Mouse (Mus musculus) spleen, postnatal 10 days (tissue): ENCODE results near the gene Atg10.

Source experiments
- DNase-seq, 2 experiments: peaks; one replicate each; pipeline ENCODE4 v3.0.0; 2021 to 2022; ENCODE audit warnings: low spot score in 2 of 2

Atg10 gene

GRCm38 (mm10) chr13:91175347-91175746 is 48.4 kb downstream of the Atg10 start:
- DNase-seq, result no peak

DNA sequence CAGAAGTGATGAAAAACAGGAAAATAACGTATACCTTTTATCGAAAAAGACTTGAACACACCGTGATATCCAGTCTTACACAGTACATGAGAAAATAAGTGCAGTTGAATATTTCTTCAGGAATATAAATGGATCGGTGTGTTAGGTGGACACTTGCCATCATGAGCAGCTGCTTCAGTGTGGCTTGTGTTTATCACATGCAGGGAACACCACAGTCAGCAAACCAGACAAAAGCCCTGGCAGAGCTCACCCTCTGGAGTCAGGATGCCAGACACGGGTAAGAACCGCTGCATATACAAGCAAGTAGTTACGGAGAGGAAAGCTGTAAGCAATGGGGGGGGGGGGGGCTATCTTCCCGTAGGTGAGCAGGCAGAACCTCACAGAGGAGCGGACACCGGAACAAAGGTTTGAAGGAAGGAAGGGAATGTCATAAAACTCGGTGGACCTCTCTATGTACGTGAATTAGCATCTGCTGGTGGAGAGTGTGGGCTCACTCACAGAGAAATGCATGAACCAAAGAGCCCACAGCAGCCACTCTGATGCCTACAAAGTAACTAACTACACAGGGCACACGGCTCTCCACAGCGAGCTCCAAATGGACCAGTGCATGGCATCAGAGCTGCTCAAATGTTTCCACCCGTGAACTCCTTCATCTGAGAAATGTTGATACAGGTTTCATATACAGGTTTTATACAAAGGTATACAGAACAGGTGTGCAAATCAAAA is 51.8 kb downstream of the Atg10 start:
- no peak for DNase-seq

DNA sequence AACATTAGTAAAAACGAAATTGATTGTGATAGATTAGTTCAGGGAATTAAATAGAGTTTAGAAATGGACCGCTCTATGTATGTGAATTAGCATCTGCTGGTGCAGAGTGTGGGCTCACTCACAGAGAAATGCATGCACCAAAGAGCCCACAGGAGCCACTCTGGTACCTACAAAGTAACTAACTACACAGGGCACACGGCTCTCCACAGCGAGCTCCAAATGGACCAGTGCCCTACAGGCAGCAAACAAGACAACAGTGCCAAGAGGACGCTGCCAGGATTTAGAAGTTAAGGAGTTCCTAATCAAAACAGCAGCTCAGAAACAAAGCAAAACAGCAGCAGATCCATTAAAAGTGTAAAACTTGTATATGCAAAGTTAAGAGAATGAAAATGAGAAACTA is 52.6 kb downstream of the Atg10 start:
- DNase-seq, result no peak

GRCm38 (mm10) chr13:91169529-91170319 is 54.0 kb downstream of the Atg10 start:
- no peak for DNase-seq

- no peak for DNase-seq
These were observed 55.3 kb downstream of the Atg10 start for GRCm38 (mm10) chr13:91168486-91168885.

GRCm38 (mm10) chr13:91167561-91167960 is 56.2 kb downstream of the Atg10 start:
- DNase-seq, result no peak

DNA sequence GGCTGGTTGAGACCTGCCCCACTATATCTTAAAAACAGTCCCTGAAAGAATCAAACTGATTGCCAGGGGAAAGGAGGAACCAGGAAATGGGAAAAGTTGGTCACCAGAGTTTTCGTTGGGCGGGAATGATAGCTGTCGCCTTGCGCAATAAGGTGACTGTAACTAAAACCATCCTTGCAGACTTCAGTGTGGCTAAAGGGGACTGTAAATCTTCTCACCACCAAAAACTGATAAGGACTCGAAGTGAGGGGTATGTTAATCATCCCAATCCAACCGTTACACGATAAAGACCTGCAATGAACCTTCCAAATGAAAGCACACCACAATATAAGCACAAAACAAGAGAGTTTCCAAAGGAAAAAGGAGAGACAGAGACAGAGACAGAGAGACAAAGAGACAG is 57.5 kb downstream of the Atg10 start:
- DNase-seq, result no peak

DNA sequence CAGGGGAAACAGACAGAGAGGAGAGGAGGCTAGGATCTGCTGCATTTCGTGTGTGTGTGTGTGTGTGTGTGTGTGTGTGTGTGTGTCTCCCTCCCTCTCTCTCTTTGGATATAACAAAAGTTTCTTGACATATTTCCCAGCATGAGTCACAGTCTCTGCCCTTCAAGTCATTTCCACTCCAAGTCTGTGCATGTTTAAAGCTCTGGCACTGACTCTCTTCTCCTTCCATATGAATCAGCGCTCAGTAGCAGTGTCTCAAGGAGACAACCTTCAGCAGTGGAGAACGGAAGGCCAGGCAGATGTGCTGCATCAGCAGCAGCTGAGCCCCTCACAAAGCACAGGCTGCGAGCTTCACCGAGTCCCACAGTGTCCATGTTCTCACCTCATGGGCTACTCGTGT is 58.6 kb downstream of the Atg10 start:
- no peak for DNase-seq

- no peak for DNase-seq
These were observed 60.5 kb downstream of the Atg10 start for GRCm38 (mm10) chr13:91163292-91163691.

DNA sequence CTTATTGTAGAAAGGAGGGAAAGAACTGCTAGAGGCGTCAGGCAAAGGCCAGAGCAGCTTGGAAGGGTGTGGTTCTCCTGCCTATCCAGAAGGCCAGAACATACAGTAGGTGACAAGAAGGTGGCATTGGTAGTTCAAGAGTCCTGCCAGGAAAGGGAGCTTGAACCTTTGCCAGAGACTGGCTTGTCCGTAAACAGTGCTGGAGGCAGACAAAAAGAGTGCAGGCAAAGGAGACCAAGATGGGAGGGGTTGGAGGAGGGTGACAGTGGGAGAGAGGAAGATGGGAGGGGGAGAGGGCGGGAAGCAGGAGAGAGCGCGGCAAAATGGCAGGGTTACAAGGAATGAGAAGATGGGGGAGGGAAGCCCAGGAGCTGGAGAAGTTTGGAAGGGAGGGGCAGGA is 61.3 kb downstream of the Atg10 start:
- DNase-seq, result no peak

DNA sequence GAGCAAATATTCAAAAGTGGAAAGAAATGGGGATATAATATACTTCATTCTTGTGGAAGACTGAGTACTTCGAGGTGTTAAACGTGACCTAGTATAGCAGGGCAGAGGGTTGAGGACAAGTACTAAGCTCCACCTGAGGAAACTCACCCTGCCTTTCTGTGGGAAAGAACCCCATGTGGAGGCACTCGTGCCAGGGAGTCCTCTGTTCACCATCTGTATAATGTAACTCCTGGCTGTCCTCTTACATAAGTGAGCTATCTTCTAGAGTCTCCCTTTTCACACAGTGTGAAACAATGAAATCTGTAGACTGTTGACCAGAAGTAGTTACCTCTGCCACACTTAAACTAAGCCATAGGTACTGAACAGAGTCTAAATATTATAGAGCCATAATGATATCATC is 63.2 kb downstream of the Atg10 start:
- no peak for DNase-seq

- no peak for DNase-seq
These were observed 63.9 kb downstream of the Atg10 start for GRCm38 (mm10) chr13:91159881-91160280.

DNA sequence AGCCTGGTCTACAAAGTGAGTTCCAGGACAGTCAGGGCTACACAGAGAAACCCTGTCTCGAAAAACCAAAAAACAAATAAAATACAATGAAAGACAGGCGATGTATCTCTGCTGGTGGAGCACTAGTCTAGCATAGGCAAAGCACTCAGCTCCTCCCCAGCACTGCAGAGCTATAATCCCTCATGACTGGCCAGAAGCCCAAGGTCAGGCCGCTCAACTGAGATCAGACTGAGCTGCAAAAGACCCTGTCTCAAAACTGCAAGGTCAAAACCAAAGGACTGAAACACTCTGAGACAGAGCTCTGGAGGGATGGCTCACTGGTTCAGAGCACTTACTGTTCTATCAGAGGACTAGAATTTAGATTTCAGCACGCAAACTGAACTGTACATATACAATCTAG is 65.8 kb downstream of the Atg10 start:
- DNase-seq, result no peak

DNA sequence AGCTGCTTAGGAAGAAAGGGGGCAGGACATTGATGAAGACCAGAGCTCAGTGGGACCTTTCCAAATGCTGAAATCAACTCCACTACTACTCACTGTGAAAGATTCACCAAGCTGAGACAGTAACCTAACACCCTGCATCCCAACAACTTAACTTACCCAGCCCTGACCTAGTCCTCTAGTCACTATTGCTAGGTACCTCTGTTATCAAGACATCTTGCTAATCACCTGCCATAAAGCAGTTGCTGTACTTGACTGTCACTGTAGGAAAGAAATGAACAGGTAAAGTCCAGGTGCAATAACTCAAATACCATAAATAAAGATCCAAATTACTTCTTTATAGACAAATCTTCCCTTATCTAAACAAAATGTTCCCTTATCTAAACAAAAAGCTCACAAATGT is 66.3 kb downstream of the Atg10 start:
- DNase-seq, result no peak

DNA sequence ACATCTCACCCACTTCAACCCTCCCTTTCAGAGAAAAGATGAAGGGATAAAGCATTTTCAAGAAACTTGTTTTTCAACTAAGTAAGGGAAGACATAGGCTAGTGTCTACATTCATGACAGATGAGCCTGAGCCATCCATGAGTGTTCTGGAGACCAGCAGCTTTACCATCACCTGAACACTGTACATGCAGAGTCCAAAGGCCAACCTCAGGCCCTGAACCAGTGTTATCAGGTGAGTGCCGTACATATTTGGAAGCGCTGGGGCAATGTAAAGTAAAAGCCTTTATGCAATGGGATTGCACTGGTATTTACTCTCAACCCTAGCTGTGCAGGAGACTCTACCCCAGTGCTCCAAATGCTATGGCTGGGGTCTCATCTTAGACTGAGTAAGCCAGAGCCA is 66.8 kb downstream of the Atg10 start:
- no peak for DNase-seq

- no peak for DNase-seq
These were observed 67.5 kb downstream of the Atg10 start for GRCm38 (mm10) chr13:91156308-91156707.

GRCm38 (mm10) chr13:91155429-91156207 is 68.2 kb downstream of the Atg10 start:
- no peak for DNase-seq

- no peak for DNase-seq
These were observed 69.1 kb downstream of the Atg10 start for GRCm38 (mm10) chr13:91154622-91155021.

DNA sequence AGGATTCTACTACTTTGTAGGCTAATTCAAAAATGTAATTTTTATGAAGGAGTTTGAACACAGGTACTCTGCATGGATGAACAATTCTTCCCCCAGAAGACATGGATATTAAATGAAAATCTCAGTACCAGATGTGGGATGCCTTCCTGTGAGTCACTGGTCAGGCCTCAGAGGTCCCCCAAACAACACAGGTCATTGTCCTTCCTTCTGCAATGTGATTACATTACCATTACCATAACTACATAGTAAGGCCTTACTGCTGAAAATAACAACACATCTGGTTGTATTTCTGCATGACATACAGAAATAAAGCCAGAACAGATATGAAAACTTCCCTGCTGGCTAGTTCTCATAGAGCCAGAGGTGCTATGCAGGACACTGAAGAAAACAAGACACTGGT is 87.4 kb downstream of the Atg10 start:
- DNase-seq, result no peak

GRCm38 (mm10) chr13:91133334-91133890 is 90.4 kb downstream of the Atg10 start:
- no peak for DNase-seq

- no peak for DNase-seq
These were observed 94.7 kb downstream of the Atg10 start for GRCm38 (mm10) chr13:91129071-91129470.

DNA sequence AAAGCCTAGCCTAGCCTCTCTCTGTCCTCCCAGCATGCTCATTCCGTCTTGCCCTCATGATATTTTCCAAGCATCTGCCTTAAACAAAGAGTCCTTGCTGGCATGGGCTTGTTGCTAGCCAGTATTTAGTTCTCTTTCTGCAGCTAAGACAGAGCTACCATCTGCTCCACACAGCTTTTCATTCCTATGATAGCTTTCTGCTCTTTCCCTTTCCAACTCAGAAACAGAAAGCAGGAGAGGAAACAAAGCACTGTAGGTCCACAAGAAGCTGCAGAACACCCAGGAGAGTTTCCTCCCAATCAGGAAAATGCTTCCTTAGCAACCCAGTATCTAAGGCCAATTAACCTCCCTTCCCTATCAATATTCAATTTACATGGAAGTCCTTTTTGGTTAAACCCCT is 95.2 kb downstream of the Atg10 start:
- DNase-seq, result no peak
